Mouse (Mus musculus): ENCODE results near the gene Borcs6. TPM values are rescaled to one million over a fixed set of nuclear protein-coding genes. Genes with fewer than 3 reads are reported as not detected.
"Not testable (repeated sequence)": the region's sequence is repeated elsewhere in the genome, so short reads cannot be mapped to it uniquely, and the experiment has no call there.

Gene Borcs6
- total RNA-seq, 2 experiments from 2014 or later: 15.9 to 16.2 TPM

GRCm38 (mm10) chr11:69081613-69082012, 22.1 kb downstream of the Borcs6 start:
- intact Hi-C loops (cut with DNase I): no loop called here
- no peak for DNase-seq

GRCm38 (mm10) chr11:69085608-69086007, 26.1 kb downstream of the Borcs6 start:
- DNase-seq: no peak
- intact Hi-C loops (cut with DNase I): no loop called here

- peak in 1 of 2 experiments; percentile 39 for DNase-seq
- intact Hi-C loops (cut with DNase I): no loop called here
Measured at GRCm38 (mm10) chr11:69086390-69086789, 26.9 kb downstream of the Borcs6 start.

GRCm38 (mm10) chr11:69087082-69087481, 27.6 kb downstream of the Borcs6 start:
- no peak for DNase-seq
- intact Hi-C loops (cut with DNase I): no loop called here

- intact Hi-C loops (cut with DNase I): no loop called here
- no peak for DNase-seq
Measured at GRCm38 (mm10) chr11:69087597-69087996, 28.1 kb downstream of the Borcs6 start.

- intact Hi-C loops (cut with DNase I): loop anchor here (2.0 kb wide), 1 partner anchor 17 kb away; the partner anchor contains the start of gene Tmem107
- DNase-seq: peak; percentile 94 to 96
Measured at GRCm38 (mm10) chr11:69088103-69088855, 28.8 kb downstream of the Borcs6 start, which contains the start of gene Vamp2. Vamp2 (plus strand) TSS chr11:69088490.

GRCm38 (mm10) chr11:69088856-69089615, 29.5 kb downstream of the Borcs6 start:
- intact Hi-C loops (cut with DNase I): loop anchor here (2.0 kb wide), 1 partner anchor 18 kb away; the partner anchor contains the start of gene Tmem107
- no peak for DNase-seq

- intact Hi-C loops (cut with DNase I): loop anchor here (2.0 to 10.0 kb wide), 2 partner anchors 19 to 325 kb away; partner anchors contain the start of genes Kdm6b and Tmem107
- DNase-seq: no peak
Measured at GRCm38 (mm10) chr11:69089616-69090290, 30.2 kb downstream of the Borcs6 start.

GRCm38 (mm10) chr11:69090367-69090766, 30.9 kb downstream of the Borcs6 start:
- DNase-seq: no peak
- intact Hi-C loops (cut with DNase I): loop anchor here (10.0 kb wide), 1 partner anchor 324 kb away; the partner anchor contains the start of gene Kdm6b

- DNase-seq: no peak
- intact Hi-C loops (cut with DNase I): loop anchor here (1.0 to 10.0 kb wide), 2 partner anchors 31 to 323 kb away; partner anchors contain the start of genes 9130213A22Rik and Kdm6b
Measured at GRCm38 (mm10) chr11:69091566-69092385, 32.3 kb downstream of the Borcs6 start.

GRCm38 (mm10) chr11:69092386-69092751, 32.9 kb downstream of the Borcs6 start:
- intact Hi-C loops (cut with DNase I): loop anchor here (10.0 kb wide), 1 partner anchor 322 kb away; the partner anchor contains the start of gene Kdm6b
- DNase-seq: peak; percentile 88 to 95

GRCm38 (mm10) chr11:69092871-69093270, 33.4 kb downstream of the Borcs6 start:
- DNase-seq: no peak
- intact Hi-C loops (cut with DNase I): loop anchor here (10.0 kb wide), 1 partner anchor 322 kb away; the partner anchor contains the start of gene Kdm6b

- DNase-seq: not testable (repeated sequence)
- intact Hi-C loops (cut with DNase I): loop anchor here (10.0 kb wide), 1 partner anchor 321 kb away; the partner anchor contains the start of gene Kdm6b
Measured at GRCm38 (mm10) chr11:69093856-69094255, 34.3 kb downstream of the Borcs6 start.

GRCm38 (mm10) chr11:69094697-69095429, 35.3 kb downstream of the Borcs6 start, which contains the start of gene Per1:
Per1 (plus strand) TSS chr11:69095217.
- DNase-seq: peak; percentile 96 to 97
- intact Hi-C loops (cut with DNase I): loop anchor here (10.0 kb wide), 1 partner anchor 320 kb away; the partner anchor contains the start of gene Kdm6b

GRCm38 (mm10) chr11:69095511-69096231, 36.2 kb downstream of the Borcs6 start:
- intact Hi-C loops (cut with DNase I): loop anchor here (10.0 kb wide), 1 partner anchor 319 kb away; the partner anchor contains the start of gene Kdm6b
- peak in 1 of 2 experiments; percentile 53 for DNase-seq

- intact Hi-C loops (cut with DNase I): loop anchor here (10.0 kb wide), 1 partner anchor 318 kb away; the partner anchor contains the start of gene Kdm6b
- no peak for DNase-seq
Measured at GRCm38 (mm10) chr11:69096360-69096986, 37.0 kb downstream of the Borcs6 start.

Measured in heart, postnatal 14 days (tissue).